Mouse (Mus musculus): ENCODE data around the gene Ifitm6.
A peak's percentile ranks its signal among the peaks of the same experiment; 100 is the strongest.
"Not testable (repeated sequence)": the region's sequence is repeated elsewhere in the genome, so short reads cannot be mapped to it uniquely, and the experiment has no call there.

The Ifitm6 gene

DNA sequence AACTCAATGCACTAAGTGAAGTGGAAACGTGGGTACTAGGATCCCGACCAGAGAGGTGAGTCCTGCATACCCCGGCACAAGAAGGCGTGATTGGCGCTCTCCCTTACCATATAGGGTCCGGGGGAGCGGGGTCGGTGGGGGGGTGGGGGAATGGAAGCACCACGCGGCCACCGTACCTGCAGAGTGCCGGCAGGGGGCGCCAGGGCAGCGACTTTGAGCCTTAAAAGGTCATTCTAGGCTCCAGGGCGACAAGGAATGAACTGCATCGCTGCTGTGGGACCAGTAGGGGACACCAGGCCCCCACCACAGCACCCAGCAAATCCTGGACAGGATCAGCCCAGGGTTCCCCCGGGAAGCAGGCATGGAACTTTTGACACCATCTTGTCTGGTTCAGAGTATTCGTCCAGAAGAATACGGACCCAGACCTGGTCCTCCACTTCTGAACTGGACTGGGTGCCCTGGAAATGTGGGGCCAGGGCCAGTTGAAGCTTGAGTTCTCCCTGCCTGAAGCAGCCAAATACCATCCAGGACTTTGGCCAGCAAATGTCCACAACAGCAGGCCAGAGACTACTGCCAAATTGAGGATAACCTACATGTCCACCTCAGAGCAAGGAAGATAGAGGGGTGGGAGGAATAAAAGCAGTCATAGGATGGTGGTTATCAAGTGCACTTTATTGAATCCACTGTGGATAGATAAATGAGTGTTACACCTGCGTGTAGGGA, 8.6 kb downstream of the Ifitm6 start:
- peak; percentile 82 for DNase-seq (ENCODE audit: low read depth, low spot score)

GRCm38 (mm10) chr7:141008312-141008761, 9.4 kb downstream of the Ifitm6 start:
- no peak for DNase-seq (ENCODE audit: low read depth, low spot score)

- no peak for DNase-seq (ENCODE audit: low read depth, low spot score)
Measured at GRCm38 (mm10) chr7:141006914-141007313, 10.8 kb downstream of the Ifitm6 start.

DNA sequence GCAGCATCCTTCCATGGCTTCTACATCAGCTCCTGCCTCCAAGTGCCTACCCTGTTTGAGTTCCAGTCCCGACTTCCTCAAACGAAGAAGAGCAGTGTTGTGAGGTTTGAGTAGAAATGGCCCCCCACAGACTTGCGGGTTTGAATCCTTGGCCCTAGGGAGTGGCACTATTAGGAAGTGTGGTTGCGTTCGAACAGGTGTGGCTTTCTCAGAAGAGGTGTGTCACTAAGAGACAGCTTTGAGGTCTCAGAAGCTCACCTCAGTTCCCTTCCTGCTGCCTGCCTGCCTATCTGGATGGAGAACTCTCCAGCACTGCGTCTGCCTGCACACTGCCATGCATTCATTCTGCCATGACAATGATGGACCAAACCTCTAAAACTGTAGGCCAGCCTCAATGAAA, 11.3 kb downstream of the Ifitm6 start:
- DNase-seq (ENCODE audit: low read depth, low spot score): no peak

DNA sequence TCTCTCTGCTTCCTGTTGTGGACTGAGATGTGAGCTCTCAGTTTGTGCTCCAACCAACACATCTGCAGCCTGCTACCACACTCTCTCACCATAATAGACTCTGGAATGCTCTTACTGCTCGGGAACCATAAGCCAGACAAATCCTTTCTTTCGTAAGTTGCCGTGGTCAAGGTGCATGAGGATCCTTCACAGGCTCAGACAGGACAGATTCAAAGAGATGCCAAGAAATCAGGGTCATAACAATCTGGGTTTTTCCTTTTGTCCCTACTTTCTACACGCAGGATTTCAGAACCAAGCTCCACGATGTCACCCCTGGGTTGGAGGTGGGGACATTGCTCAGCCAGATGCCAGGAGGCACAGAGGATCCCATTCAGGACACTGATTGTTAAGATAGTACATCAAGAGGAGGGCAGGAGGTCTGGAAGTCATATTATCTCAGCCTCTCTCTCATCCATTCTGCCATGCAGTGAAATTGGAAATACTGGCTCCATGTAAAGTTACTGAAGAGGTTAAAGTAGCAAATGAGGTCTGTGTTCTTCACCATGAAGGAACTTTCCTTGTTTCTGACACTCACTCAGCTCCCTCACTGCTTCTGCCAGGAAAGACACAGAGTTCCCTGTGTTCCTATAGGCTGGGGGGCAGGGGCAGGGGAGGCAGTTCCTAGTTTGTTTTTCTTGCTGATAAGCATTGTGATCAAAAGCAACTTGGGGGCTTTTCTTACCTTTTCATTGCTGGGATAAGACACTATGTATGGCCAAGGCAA, 14.3 kb downstream of the Ifitm6 start:
- no peak for DNase-seq (ENCODE audit: low read depth, low spot score)

GRCm38 (mm10) chr7:141000881-141001708, 16.6 kb downstream of the Ifitm6 start:
- no peak for DNase-seq (ENCODE audit: low read depth, low spot score)

GRCm38 (mm10) chr7:140998853-140999700, 18.6 kb downstream of the Ifitm6 start:
- no peak for DNase-seq (ENCODE audit: low read depth, low spot score)

DNA sequence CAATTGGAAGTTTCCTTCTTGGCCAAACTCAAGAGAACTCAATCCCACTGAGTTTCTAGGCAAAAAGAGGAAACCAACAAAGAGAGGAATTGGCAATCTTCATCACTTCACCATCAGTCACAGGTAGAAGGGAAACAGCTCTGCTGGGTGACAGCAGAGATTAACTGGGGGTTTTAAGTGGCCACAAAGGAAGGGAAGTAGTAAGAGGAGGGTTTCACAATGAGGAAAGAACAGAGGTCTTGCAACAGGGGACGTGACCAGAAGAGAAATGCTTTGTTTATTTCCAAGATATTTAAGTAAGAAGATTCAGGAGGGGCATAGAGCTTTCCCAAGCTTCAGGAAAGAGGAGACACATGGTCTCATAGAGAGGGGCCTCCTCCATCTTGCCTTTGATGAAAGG, 19.9 kb downstream of the Ifitm6 start:
- DNase-seq (ENCODE audit: low read depth, low spot score): no peak

DNA sequence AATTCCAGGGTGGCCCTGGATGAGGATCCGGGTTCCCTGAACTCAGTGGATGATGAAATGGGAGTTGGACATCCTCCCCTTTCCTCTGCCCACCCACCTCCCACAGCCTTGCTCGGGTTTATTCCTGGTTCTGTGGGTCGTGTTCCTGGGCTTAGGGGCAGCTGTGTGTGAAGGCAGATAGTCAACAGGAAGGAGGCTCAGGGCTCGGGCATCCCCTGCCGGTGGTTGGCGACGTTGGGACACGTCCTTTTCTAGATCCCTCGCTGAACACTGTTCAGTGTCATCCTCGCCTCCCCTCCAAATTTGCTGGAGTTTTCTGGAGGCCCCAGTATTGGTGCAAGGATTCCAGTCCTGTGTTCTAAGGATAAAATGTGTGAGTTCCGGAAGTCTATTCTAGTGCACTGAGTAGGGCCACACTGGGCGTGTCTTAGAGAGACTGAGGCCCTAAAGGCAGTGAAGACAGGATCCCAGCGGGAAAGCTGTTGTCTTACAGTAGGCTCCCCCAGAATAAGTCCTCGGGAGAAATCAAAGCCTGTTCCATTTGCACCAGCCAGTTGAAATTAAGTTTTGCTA, 26.5 kb downstream of the Ifitm6 start:
- no peak for DNase-seq (ENCODE audit: low read depth, low spot score)

DNA sequence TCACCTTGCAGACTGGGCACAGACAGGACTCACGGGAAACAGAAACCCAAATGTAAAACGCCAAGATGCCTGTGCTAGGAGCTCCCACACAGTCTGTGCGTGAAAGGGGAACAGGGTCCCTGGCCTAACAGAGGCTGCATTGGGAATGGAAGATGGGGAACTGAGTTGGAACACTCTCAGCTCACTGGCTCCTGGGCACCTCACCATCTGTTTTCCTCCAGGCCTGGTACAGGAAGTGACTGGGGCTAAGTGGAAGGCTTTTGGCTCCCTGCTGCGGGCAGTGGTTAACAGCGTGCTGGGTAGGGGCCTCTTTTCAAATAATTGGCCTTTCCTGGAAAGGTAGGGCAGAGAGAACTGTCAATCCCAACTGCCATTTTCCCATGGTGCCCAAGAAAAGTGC, 27.1 kb downstream of the Ifitm6 start:
- DNase-seq (ENCODE audit: low read depth, low spot score): no peak

GRCm38 (mm10) chr7:140990185-140990584, 27.5 kb downstream of the Ifitm6 start:
- DNase-seq (ENCODE audit: low read depth, low spot score): no peak

GRCm38 (mm10) chr7:140989022-140989421, 28.7 kb downstream of the Ifitm6 start:
- no peak for DNase-seq (ENCODE audit: low read depth, low spot score)

DNA sequence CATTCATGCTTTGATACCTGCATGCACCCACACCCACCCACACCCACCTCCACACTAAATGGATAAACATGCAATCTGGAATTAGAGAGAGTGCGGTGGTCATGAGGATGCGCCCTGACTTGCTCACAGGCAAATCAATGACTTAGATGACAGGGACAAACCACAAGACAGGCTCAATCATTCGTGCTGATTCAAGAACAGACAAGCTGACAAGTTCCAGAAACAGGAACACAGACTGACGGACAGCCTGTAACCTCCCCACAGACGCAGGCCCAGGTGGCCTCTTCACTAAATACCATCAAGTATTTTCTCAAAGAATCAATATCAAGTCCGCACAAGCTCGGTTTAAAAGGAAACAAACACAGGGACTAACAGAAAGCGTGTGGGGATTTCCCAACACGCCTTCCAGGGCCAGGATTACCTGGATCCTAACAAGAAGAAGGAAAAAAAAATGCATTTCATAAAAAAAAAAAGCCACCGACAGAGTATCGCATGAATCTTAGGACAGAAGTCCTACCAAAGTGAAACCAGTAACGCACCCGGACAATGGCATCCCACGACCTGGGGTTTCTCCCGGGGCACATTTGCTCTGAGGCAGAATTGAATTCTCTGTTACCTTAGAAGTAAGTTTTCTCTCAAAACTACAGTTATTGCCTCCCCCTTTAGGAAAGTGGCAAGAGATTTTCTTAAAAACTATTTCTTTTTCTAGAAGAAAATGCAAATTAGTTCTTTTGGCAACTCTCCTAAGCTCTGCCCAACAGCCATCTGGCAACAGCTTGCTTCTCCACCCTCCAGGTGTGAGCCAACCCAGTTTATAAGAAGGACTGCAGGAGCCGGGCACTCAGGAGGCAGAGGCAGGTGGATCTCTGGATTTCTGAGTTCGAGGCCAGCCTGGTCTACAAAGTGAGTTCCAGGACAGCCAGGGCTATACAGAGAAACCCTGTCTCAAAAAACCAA, 30.3 kb downstream of the Ifitm6 start:
- DNase-seq (ENCODE audit: low read depth, low spot score): no peak

DNA sequence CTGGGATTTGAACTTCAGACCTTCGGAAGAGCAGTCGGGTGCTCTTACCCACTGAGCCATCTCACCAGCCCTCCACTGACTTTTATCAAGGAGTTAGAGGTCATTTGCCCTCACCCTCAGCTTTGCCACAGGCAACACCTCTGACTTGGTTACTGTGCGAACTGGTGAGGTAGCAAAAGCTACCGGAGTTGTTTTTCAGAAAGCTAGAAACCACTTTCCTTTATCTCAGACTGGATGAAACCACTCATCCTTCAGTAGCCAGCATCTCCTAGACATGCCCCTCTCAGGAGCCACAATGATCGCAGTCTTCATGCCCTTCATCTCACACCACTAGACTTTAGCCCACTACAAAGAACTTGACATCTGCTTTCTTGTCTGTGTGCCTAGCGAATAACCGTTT, 34.8 kb downstream of the Ifitm6 start:
- DNase-seq (ENCODE audit: low read depth, low spot score): no peak

DNA sequence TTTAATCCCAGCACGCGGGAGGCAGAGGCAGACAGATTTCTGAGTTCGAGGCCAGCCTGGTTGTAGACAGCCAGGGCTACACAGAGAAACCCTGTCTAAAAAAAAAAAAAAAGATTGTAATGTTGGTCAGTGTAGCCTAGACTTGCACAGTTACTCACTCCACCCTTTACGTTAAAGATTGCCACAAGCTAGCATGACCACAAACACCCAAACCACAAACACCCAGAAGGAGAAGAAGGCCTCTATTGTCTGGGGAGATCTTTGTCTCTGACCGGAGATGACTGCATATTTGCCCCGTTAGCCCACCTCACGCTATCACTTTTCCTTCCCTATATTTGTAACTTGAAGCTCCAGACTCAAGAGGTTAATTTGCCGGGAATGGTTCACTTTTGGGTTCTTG, 36.0 kb downstream of the Ifitm6 start:
- no peak for DNase-seq (ENCODE audit: low read depth, low spot score)

DNA sequence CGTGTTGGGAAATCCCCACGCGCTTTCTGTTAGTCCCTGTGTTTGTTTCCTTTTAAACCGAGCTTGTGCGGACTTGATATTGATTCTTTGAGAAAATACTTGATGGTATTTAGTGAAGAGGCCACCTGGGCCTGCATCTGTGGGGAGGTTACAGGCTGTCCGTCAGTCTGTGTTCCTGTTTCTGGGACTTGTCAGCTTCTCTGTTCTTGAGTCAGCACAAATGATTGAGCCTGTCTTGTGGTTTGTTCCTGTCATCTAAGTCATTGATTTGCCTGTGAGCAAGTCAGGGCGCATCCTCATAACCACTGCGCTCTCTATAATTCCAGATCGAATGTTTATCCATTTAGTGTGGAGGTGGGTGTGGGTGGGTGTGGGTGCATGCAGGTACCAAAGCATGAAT, 41.0 kb downstream of the Ifitm6 start:
- DNase-seq (ENCODE audit: low read depth, low spot score): not testable (repeated sequence)

- DNase-seq (ENCODE audit: low read depth, low spot score): no peak
Measured at GRCm38 (mm10) chr7:140975465-140975864, 42.3 kb downstream of the Ifitm6 start.

DNA sequence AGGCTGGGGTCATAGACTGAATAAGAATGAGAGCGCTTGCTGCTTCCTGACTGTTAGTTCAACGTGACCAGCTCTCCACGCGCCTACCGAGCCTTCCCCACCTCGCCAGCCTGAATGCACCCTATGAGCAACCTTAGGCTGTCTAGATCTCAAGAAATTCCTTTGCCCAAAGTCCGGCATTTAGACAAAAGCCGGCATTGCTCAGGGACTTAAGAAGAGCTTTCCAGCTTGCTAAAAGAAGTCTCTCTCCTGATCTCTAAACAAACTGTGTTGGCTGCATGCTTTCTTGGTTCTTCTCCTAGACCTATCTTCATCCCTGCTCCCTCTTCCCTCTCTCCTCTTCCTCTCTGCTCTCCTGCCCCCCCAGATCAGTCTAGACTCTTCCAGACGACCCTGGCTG, 42.8 kb downstream of the Ifitm6 start:
- no peak for DNase-seq (ENCODE audit: low read depth, low spot score)

DNA sequence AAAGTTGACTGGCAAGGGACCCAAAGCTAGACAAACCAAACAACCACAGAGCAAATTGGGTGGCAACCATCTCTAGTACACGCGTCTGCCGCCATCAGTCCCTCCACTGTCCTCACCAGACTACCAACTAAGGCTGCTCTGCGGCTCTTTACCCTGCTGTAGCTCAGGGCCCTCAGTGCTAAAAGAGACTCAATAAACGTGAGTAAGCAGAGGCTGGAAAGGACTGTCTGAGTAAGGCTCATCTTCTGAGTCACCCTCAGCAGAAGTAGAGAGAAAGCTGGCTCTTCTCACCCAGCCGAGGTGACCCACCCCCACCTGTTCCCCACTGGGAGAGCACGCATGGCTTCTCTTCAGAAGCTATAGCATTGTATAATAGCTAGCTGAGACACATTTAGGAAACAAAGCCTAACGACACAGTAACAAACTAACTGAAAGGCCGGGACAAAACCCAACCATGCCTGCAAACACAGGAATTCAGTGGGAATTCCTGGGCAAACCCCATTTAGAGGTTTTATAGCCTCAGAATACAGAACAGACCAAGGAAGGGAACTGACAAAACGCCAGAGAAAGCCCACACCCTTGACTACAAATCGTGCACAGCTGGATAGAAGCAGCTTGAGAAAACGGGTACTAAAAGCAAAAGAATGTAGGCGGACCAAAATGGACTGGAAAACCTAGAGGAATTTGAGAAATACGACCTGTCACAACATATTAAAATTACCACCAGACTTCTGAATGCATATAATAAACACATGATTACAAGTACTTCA, 44.1 kb downstream of the Ifitm6 start:
- no peak for DNase-seq (ENCODE audit: low read depth, low spot score)
